Mouse (Mus musculus): ENCODE data around the gene Panx2.

The Panx2 gene

GRCm38 (mm10) chr15:89059161-89059931 lies at the start of gene Panx2:
Gene Panx2, plus strand, starts transcription at chr15:89059734.
- DNase-seq (ENCODE audit: low spot score): peak; percentile 19

GRCm38 (mm10) chr15:89016722-89017121 lies 42.8 kb upstream of the Panx2 start:
- no peak for DNase-seq (ENCODE audit: low spot score)

GRCm38 (mm10) chr15:89020085-89020484 lies 39.4 kb upstream of the Panx2 start:
- DNase-seq (ENCODE audit: low spot score): peak; percentile 9

- DNase-seq (ENCODE audit: low spot score): no peak
Measured at GRCm38 (mm10) chr15:89020492-89020891, 39.0 kb upstream of the Panx2 start.

GRCm38 (mm10) chr15:89044381-89044780 lies 15.2 kb upstream of the Panx2 start:
- DNase-seq (ENCODE audit: low spot score): no peak

GRCm38 (mm10) chr15:89046356-89046755 lies 13.2 kb upstream of the Panx2 start:
- no peak for DNase-seq (ENCODE audit: low spot score)

GRCm38 (mm10) chr15:89054666-89055065 lies 4.9 kb upstream of the Panx2 start:
- DNase-seq (ENCODE audit: low spot score): no peak

- no peak for DNase-seq (ENCODE audit: low spot score)
Measured at GRCm38 (mm10) chr15:89058736-89059135, 798 bp upstream of the Panx2 start.

- peak; percentile 17 for DNase-seq (ENCODE audit: low spot score)
Measured at GRCm38 (mm10) chr15:89060032-89060681, 623 bp downstream of the Panx2 start.

GRCm38 (mm10) chr15:89060811-89061460 lies 1.4 kb downstream of the Panx2 start:
- no peak for DNase-seq (ENCODE audit: low spot score)

GRCm38 (mm10) chr15:89061761-89062517 lies 2.4 kb downstream of the Panx2 start:
- no peak for DNase-seq (ENCODE audit: low spot score)

- no peak for DNase-seq (ENCODE audit: low spot score)
Measured at GRCm38 (mm10) chr15:89062518-89062910, 3.0 kb downstream of the Panx2 start.

GRCm38 (mm10) chr15:89063001-89063400 lies 3.5 kb downstream of the Panx2 start:
- DNase-seq (ENCODE audit: low spot score): no peak

GRCm38 (mm10) chr15:89063536-89063935 lies 4.0 kb downstream of the Panx2 start:
- DNase-seq (ENCODE audit: low spot score): no peak

GRCm38 (mm10) chr15:89064891-89065290 lies 5.4 kb downstream of the Panx2 start:
- DNase-seq (ENCODE audit: low spot score): no peak

- DNase-seq (ENCODE audit: low spot score): no peak
Measured at GRCm38 (mm10) chr15:89067609-89068008, 8.1 kb downstream of the Panx2 start.

- DNase-seq (ENCODE audit: low spot score): no peak
Measured at GRCm38 (mm10) chr15:89068226-89068625, 8.7 kb downstream of the Panx2 start.

GRCm38 (mm10) chr15:89069336-89069840 lies 9.9 kb downstream of the Panx2 start:
- no peak for DNase-seq (ENCODE audit: low spot score)

- DNase-seq (ENCODE audit: low spot score): no peak
Measured at GRCm38 (mm10) chr15:89070606-89071005, 11.1 kb downstream of the Panx2 start.

- no peak for DNase-seq (ENCODE audit: low spot score)
Measured at GRCm38 (mm10) chr15:89073993-89074603, 14.6 kb downstream of the Panx2 start.

GRCm38 (mm10) chr15:89074613-89075477 lies 15.3 kb downstream of the Panx2 start, which contains the start of gene Trabd:
Gene Trabd, plus strand, starts transcription at chr15:89075124.
- DNase-seq (ENCODE audit: low spot score): no peak
